Mouse (Mus musculus): ENCODE results near the gene Map7.

DNA sequence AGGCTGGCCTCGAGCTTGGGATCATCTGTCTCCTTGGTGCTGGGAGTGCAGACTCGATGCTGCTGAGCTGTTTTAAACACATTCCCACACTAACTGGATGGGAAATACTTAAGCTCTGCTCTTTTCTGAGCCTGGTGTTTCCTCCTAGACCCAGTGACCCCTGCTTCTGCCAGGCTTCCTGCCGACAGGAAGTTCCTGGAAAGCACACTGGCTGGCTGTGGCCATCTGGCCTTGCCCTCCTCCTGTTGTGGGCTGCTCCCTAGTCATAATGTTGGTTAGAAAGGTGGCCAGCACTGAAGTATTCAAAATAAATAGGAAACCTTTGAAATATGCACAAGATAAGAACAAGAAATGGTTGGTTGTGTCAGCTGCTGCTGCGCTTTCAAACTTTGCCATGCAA is 86.2 kb downstream of the Map7 start:
- TF ChIP-seq CTCF (IDR thresholded peaks at IDR 0.05; ENCODE audit: low read depth, low read length) (no peak), POLR2A (IDR thresholded peaks at IDR 0.05; ENCODE audit: extremely low read depth, insufficient read depth, low read length) (no peak)

All from liver, adult 2 months (tissue).